Mouse (Mus musculus) kidney, adult 2 months (tissue): Measurements from ENCODE around the gene Crxos. TPM values are rescaled to one million over a fixed set of nuclear protein-coding genes. Genes with fewer than 3 reads are reported as not detected.

Experiments
- DNase-seq: peaks from one replicate; pipeline ENCODE4 v3.0.0; 2021
- H3K27ac ChIP-seq: fragments of 200-500 bp; 2 replicates; pipeline ENCODE4 v1.5.1; 2012; ENCODE audit warnings: low read depth, low read length, control low read depth, inconsistent platforms; ENCODE audit not compliant: insufficient read depth
- H3K27me3 ChIP-seq: fragments of 200-500 bp; replicated peaks from 2 replicates; pipeline ENCODE4 v1.6.1; 2012; ENCODE audit warnings: mild to moderate bottlenecking, moderate library complexity, low read length, inconsistent platforms; ENCODE audit not compliant: control insufficient read depth, insufficient read depth
- H3K36me3 ChIP-seq: fragments of 200-500 bp; 2 replicates; pipeline ENCODE4 v1.6.1; 2012; ENCODE audit warnings: mild to moderate bottlenecking, moderate library complexity, low read length, inconsistent platforms; ENCODE audit not compliant: control insufficient read depth, insufficient read depth
- H3K4me1 ChIP-seq: fragments of 200-500 bp; 2 replicates; pipeline ENCODE4 v1.6.1; 2011; ENCODE audit warnings: low read length; ENCODE audit not compliant: control insufficient read depth, insufficient read depth
- H3K4me3 ChIP-seq: fragments of 200-500 bp; 2 replicates; pipeline ENCODE4 v1.5.1; 2011; ENCODE audit warnings: mild to moderate bottlenecking, low read depth, low read length, control low read depth; ENCODE audit not compliant: insufficient read depth
- CTCF ChIP-seq: fragments of 200-500 bp; conservative IDR thresholded peaks from 2 replicates; pipeline ENCODE4 v1.5.1; 2011; ENCODE audit warnings: low read depth, mild to moderate bottlenecking, control low read depth, low read length, moderate library complexity, mixed read lengths; ENCODE audit not compliant: insufficient read depth, insufficient read length
- POLR2A ChIP-seq: fragments of 200-500 bp; IDR thresholded peaks from one replicate; pipeline ENCODE4 v1.6.1; 2011; ENCODE audit warnings: low read depth, low read length, control low read depth
- WGBS: fragments of 180-500 bp; shearing (Covaris S2); methylation state at CpG from one replicate; pipeline ENCODE4 v1.1.7; 2018; 5-methylcytosine and 5-hydroxymethylcytosine counted together
- polyA plus RNA-seq: library from polyadenylated mRNA; depleted of rRNA; stranded (reverse); fragments of >200 nt; gene quantifications from 2 replicates; pipeline ENCODE4 v1.2.3, GENCODE M21; 2012

Crxos gene
- polyA plus RNA-seq, 1 experiment = not detected

DNA sequence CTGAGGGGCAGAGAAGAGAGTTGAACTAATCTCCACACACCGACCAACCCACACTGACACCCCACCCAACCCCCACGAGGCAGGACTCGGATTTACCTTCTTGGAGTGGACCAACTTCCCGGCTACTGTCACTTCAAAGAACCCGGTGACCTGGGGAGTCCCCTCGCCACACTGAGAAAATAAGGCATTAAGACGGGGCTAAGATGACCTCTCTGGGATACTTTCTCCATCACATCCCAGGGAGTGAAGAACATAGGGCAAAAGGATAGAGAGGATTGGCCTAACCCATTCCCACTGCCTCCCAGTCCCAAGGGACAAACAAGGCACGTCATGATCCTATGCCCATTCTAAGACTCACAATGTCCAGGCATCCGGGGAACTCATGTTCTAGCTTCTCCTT is 37.5 kb downstream of the Crxos start:
- H3K27ac ChIP-seq = no peak overlapping the region
- no peak for TF ChIP-seq CTCF
- no peak for TF ChIP-seq POLR2A
- H3K27me3 ChIP-seq = no peaks in the 10 kb centered on the region
- no peak for DNase-seq
- peaks cover 4% of the 10 kb centered on the region; the same call in 1 of the 2 replicates for H3K4me1 ChIP-seq
- H3K4me3 ChIP-seq = no peak overlapping the region
- no peaks in the 10 kb centered on the region for H3K36me3 ChIP-seq
- WGBS = 88% methylated on average over 9 of the region's 9 CpGs

DNA sequence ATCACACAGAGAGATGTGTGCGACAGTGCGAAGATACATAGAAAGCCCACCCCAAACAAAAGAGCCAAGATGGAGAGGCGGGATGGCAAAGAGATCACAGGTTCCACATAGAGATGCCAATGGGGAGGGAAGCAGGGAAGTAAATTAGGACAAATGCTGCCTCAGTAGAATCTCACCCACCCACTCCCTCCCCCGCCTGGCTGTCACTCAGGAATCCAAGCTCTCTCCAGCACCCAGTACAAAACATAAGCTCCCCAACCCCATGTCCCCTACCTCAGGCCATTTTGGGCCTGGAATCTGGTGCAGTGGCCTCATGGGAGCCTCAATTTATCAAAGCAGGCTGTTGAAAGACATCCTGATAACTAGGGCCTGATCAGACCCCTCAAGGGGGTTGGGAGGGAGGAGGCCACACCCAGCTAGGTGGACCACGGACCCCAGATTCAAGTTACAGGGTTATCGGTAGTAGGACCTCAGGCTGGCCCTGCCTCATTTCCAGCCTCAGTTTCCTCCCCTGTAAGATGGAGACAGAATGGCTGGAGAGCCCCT is 38.3 kb downstream of the Crxos start:
- Histone ChIP-seq H3K27me3 (no peaks in the 10 kb centered on the region), H3K4me1 (peaks cover 4% of the 10 kb centered on the region; the same call in 1 of the 2 replicates), H3K36me3 (no peaks in the 10 kb centered on the region), H3K27ac (no peak overlapping the region), H3K4me3 (peak overlapping the region; percentile 76)
- no peak for TF ChIP-seq POLR2A
- TF ChIP-seq CTCF = no peak
- WGBS = 83% methylated on average over 6 of the region's 6 CpGs
- no peak for DNase-seq

DNA sequence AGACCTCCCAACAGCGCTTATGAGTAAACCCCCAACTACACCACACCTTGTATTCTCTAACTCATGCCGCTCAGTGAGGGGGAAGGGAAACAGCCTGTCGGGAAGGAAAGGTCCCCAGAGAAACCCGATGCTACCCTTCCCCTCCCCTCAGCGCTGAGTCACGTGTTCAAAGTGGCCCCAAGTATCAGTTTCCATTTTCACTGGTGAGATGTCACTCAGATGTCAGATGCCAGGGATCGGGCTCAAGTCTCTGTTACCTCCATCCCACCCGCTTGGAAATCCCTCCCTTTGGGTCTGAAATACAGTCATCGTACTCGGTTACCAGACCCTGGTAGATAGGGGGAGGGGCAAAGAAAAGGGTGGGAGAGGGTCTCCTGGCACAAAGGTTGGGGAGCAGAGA is 39.4 kb downstream of the Crxos start:
- DNase-seq = peak; percentile 34
- H3K27ac ChIP-seq = peak overlapping the region; percentile 58
- WGBS = 2% methylated on average over 10 of the region's 10 CpGs
- peak overlapping the region; percentile 76 for H3K4me3 ChIP-seq
- peaks cover 4% of the 10 kb centered on the region; the same call in 1 of the 2 replicates for H3K4me1 ChIP-seq
- no peak for TF ChIP-seq POLR2A
- no peak for TF ChIP-seq CTCF
- H3K36me3 ChIP-seq = no peaks in the 10 kb centered on the region
- H3K27me3 ChIP-seq = no peaks in the 10 kb centered on the region

DNA sequence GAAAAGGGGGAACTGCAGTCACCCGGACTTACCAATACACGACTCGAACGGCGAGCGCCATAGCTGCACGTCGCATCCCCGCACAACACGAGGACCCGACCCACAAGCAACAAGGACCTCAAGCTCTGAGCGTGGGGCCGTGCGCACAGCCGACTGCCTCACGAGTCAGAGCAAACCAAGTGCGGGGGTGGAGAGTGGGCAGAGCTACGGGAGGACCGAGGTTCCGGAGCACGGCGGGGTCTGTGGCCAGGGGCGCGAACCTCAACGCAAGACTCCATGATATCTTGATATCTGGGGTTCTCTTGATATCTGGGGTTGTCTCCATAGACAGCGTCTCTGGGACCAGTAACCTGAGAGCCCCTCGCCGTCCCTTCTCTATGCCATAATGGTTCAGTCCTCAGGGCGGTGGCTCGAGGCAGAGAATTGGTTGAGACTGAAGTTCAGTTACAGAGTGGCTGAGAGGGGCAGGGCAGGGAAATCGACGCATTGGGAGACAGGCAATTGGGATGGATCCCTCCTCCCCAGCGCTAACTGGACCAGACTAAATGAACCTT is 39.9 kb downstream of the Crxos start, which contains the start of gene Selenow:
TSS of gene Selenow (minus strand) at position 183 of the 554 bp plus-strand sequence.
- Histone ChIP-seq H3K36me3 (no peaks in the 10 kb centered on the region), H3K4me1 (peaks cover 4% of the 10 kb centered on the region; the same call in 1 of the 2 replicates), H3K27me3 (no peaks in the 10 kb centered on the region), H3K27ac (peak within 1 kb of the TSS; percentile 58), H3K4me3 (peak within 1 kb of the TSS; percentile 76)
- DNase-seq = peak; percentile 90
- under 1% methylated on average over 33 of the region's 33 CpGs for WGBS
- TF ChIP-seq POLR2A (peak; percentile 88), CTCF (no peak)

DNA sequence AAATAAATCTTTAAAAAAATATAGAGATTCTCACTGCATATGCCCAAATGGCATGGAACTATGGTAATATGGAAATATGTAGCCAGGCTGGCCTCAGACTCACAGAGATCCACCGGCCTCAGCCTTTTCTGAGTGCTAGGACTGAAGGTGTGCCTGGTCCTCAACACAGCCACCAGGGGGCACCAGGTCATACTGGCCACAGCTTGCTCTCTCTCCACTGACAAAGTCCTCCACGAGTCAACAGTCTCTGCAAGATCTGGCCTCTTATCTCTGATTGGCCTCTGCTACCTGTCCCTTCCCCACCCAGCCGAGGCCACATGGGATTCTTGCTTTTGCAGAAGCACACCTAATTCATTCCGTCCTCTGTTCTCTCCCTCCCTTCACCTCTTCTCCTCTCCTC is 47.5 kb downstream of the Crxos start:
- no peaks in the 10 kb centered on the region for H3K36me3 ChIP-seq
- WGBS = 25% methylated on average over 4 of the region's 4 CpGs
- H3K27ac ChIP-seq = no peak overlapping the region
- H3K27me3 ChIP-seq = no peaks in the 10 kb centered on the region
- TF ChIP-seq CTCF (peak; percentile 91), POLR2A (no peak)
- no peaks in the 10 kb centered on the region for H3K4me1 ChIP-seq
- no peak overlapping the region for H3K4me3 ChIP-seq
- peak; percentile 67 for DNase-seq

DNA sequence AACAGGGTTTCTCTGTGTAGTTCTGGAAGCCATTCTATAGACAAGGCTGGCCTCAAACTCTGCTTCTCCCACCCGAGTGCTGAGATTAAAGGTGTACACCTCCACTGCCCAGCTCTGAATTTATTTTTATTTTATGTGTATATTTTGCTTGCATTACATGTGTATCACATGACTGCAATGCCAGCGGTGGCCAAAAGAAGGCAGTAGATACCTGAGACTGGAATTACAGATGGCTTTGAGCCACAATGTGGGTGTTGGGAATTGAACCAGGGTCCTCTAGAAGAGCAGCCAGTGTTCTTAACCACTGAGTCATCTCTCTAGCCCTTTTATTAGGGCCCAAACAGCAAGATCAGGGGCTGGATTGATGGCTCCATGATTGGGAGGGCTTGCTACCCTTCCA is 48.1 kb downstream of the Crxos start:
- Histone ChIP-seq H3K4me1 (no peaks in the 10 kb centered on the region), H3K4me3 (no peak overlapping the region), H3K27ac (no peak overlapping the region), H3K27me3 (no peaks in the 10 kb centered on the region), H3K36me3 (no peaks in the 10 kb centered on the region)
- 85% methylated on average over 2 of the region's 2 CpGs for WGBS
- DNase-seq = no peak
- TF ChIP-seq CTCF (no peak), POLR2A (no peak)

DNA sequence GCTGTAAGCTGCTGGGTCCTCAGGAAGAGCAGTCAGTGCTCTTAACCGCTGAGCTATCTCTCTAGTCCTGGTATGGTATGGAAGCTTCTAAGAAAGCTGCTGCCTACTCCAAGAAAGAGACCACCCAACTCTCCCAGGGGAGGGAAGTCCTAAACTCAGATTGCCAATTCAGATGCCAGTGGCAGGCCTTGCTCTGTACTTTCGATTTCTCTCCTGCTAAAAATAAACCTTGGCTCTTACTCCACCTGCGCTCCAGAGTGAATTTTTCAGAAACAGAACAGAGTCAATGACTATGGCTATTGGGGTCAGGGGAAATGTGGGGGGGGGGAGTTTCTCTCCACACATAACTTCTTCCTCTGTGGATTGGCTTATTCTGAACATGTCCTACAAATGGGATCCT is 49.2 kb downstream of the Crxos start:
- H3K27ac ChIP-seq = no peak overlapping the region
- DNase-seq = peak; percentile 15

More for the DNA sequence above, 49.2 kb downstream of the Crxos start:
- Histone ChIP-seq H3K4me1 (no peaks in the 10 kb centered on the region), H3K27me3 (no peaks in the 10 kb centered on the region), H3K36me3 (no peaks in the 10 kb centered on the region), H3K4me3 (no peak overlapping the region)
- no peak for TF ChIP-seq CTCF
- no peak for TF ChIP-seq POLR2A
- 51% methylated on average over 3 of the region's 3 CpGs for WGBS
